Mouse (Mus musculus) CD8-positive naive resting alpha-beta T cell, adult 2 months (primary cell): ENCODE results near the gene BC037034.
"Not testable (repeated sequence)": the region's sequence is repeated elsewhere in the genome, so short reads cannot be mapped to it uniquely, and the experiment has no call there.

Source experiments
- DNase-seq, 2 experiments: peaks; one replicate each; pipeline ENCODE4 v3.0.0; 2022; ENCODE audit warnings: low read depth in 2 of 2, low spot score in 2 of 2

The BC037034 gene

GRCm38 (mm10) chr5:138222111-138222510 lies 41.7 kb downstream of the BC037034 start:
- peak; percentile 67 to 70 for DNase-seq

DNA sequence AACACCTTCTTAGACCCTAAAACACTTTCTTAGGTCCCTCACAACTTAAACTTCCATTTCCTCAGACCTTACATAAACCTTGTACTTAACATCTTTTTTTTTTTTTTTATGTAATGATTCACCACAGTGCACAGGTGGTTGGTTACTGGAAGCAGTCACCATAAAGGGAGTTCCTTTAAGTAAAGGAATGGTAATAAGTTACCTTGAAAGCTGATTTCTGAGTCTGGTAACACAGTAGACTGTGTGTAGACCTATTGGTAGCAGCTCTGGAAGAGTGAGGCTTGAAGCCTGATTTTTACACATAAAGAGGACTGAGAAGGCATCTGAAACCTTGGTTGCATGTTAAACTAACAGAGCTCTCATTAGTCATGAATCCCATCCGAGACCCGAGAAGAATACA lies 44.0 kb downstream of the BC037034 start:
- DNase-seq = no peak

DNA sequence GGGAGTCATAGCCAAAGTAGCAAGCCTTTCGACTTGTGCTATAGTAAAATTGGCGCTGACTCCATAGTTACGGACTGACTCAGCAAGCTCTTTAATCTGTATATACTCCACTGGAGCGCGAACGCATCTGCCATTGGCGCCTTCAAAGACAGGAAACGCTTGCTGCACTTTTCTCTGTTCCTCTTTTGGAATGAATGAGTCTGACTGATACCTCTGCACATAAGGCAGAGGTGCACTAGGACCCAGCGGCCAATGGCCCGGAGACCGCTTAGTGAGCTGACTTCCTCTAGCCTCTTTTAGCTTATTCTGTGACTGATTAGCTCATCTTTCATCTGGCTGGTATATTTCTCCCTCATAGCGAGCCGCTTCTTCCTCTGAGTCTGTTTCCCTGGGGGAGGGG lies 47.2 kb downstream of the BC037034 start:
- DNase-seq = not testable (repeated sequence)
